Mouse (Mus musculus) layer of hippocampus, postnatal 36 days (tissue): ENCODE data around the gene Lrrc26. TPM values are rescaled to one million over a fixed set of nuclear protein-coding genes. Genes with fewer than 3 reads are reported as not detected.

Experiments
- total RNA-seq, 2 experiments: library from RNA; stranded (reverse); gene quantifications; 2 replicates each; pipeline ENCODE4 v1.2.3; 2021

Gene Lrrc26
- total RNA-seq, 2 experiments from 2014 or later: not detected

Other genes starting within 250 kb of the Lrrc26 start
- 100 to 1,000 TPM; 948 to 958 TPM for gene Nsmf, start 235.6 kb upstream of the Lrrc26 start, total RNA-seq
- gene Entpd8, start 209.6 kb upstream of the Lrrc26 start, total RNA-seq: not detected
- gene Noxa1, start 194.8 kb upstream of the Lrrc26 start, total RNA-seq: not detected
- 10 to 100 TPM; 21.3 to 21.5 TPM for gene Nrarp, start 109.2 kb upstream of the Lrrc26 start, total RNA-seq
- gene Tor4a, start 93.0 kb upstream of the Lrrc26 start, total RNA-seq: 1 to 10 TPM; 1.3 to 1.8 TPM
- 10 to 100 TPM; 55.1 to 58.1 TPM for gene Nelfb, start 78.4 kb upstream of the Lrrc26 start, total RNA-seq
- gene Stpg3, start 75.3 kb upstream of the Lrrc26 start, total RNA-seq: not detected
- gene Fam166a, start 71.2 kb upstream of the Lrrc26 start, total RNA-seq: not detected
- 100 to 1,000 TPM; 309 to 323 TPM for gene Tubb4b, start 65.2 kb upstream of the Lrrc26 start, total RNA-seq
- not detected for gene Slc34a3, start 55.6 kb upstream of the Lrrc26 start, total RNA-seq
- gene Rnf224, start 53.1 kb upstream of the Lrrc26 start, total RNA-seq: not detected
- gene Rnf208, start 47.7 kb upstream of the Lrrc26 start, total RNA-seq: 100 to 1,000 TPM; 223 to 232 TPM
- not detected for gene Cysrt1, start 47.5 kb upstream of the Lrrc26 start, total RNA-seq
- gene AL732309.1, start 43.1 kb upstream of the Lrrc26 start, total RNA-seq: 1 to 10 TPM; 2.2 to 4.4 TPM
- gene Tmem203, start 34.5 kb upstream of the Lrrc26 start, total RNA-seq: 10 to 100 TPM; 35.5 to 40.4 TPM
- gene Tprn, start 27.3 kb upstream of the Lrrc26 start, total RNA-seq: 10 to 100 TPM; 19.4 to 23.1 TPM
- gene Ssna1, start 17.5 kb upstream of the Lrrc26 start, total RNA-seq: 10 to 100 TPM; 65.0 to 69.4 TPM
- 10 to 100 TPM; 83.0 to 83.3 TPM for gene Anapc2, start 17.4 kb upstream of the Lrrc26 start, total RNA-seq
- not detected for gene Tmem210, start 1.8 kb upstream of the Lrrc26 start, total RNA-seq
- gene Grin1, start 29.3 kb downstream of the Lrrc26 start, total RNA-seq: 100 to 1,000 TPM; 420 to 431 TPM
- gene Man1b1, start 42.4 kb downstream of the Lrrc26 start, total RNA-seq: 10 to 100 TPM; 50.6 to 52.3 TPM
- 10 to 100 TPM; 26.1 to 38.4 TPM for gene Dpp7, start 66.4 kb downstream of the Lrrc26 start, total RNA-seq
- 10 to 100 TPM; 10.8 to 13.8 TPM for gene Uap1l1, start 75.8 kb downstream of the Lrrc26 start, total RNA-seq
- 1 to 10 TPM; 3.7 to 4.6 TPM for gene Sapcd2, start 82.4 kb downstream of the Lrrc26 start, total RNA-seq
- gene Entpd2, start 106.0 kb downstream of the Lrrc26 start, total RNA-seq: 10 to 100 TPM; 14.9 to 16.1 TPM
- gene Npdc1, start 109.4 kb downstream of the Lrrc26 start, total RNA-seq: 100 to 1,000 TPM; 422 to 431 TPM
- under 1 TPM; 0.87 to 0.94 TPM for gene Fut7, start 133.4 kb downstream of the Lrrc26 start, total RNA-seq
- gene Abca2, start 138.8 kb downstream of the Lrrc26 start, total RNA-seq: 100 to 1,000 TPM; 147 to 167 TPM
- gene Clic3, start 166.9 kb downstream of the Lrrc26 start, total RNA-seq: under 1 TPM in 1 of 2 experiments, not detected in 1; 0.66 TPM
- gene Paxx, start 171.2 kb downstream of the Lrrc26 start, total RNA-seq: 10 to 100 TPM; 46.2 to 62.8 TPM
- gene Ptgds, start 180.1 kb downstream of the Lrrc26 start, total RNA-seq: 100 to 1,000 TPM; 435 to 800 TPM
- gene Lcn12, start 204.0 kb downstream of the Lrrc26 start, total RNA-seq: not detected
- gene Fbxw5, start 210.8 kb downstream of the Lrrc26 start, total RNA-seq: 100 to 1,000 TPM; 115 to 116 TPM
- 1 to 10 TPM in 1 of 2 experiments, under 1 TPM in 1; 0.88 to 1.5 TPM for gene C8g, start 211.8 kb downstream of the Lrrc26 start, total RNA-seq